Mouse (Mus musculus): Measurements from ENCODE around the gene Gm47995. TPM values are rescaled to one million over a fixed set of nuclear protein-coding genes. Genes with fewer than 3 reads are reported as not detected.
"Not testable (repeated sequence)": the region's sequence is repeated elsewhere in the genome, so short reads cannot be mapped to it uniquely, and the experiment has no call there.

The Gm47995 gene
- polyA plus RNA-seq, 1 experiment from 2014 or later = not detected

DNA sequence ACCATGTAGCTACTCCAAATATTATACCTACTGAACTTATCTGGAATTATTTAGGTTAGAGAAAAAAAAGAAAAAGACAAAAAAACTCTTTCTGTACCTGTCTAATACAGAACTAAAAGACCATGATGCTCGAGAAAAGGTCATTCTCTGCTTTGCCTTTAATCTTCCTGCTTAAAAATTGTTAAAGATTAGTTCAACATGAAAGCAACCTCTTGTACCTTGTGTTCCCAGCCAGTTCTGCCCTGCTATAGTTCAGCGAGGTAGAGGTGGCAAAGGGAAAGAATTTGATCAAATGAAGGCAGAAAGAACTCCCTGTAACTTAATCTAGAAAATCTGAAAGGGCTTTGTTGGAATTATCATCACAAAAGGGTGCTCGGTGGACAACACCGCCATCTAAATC is 2.3 kb upstream of the Gm47995 start:
- not testable (repeated sequence) for DNase-seq (ENCODE audit: extremely low spot score, low spot score); H3K4me3 ChIP-seq
- WGBS = 69% methylated on average over 4 of the region's 4 CpGs

DNA sequence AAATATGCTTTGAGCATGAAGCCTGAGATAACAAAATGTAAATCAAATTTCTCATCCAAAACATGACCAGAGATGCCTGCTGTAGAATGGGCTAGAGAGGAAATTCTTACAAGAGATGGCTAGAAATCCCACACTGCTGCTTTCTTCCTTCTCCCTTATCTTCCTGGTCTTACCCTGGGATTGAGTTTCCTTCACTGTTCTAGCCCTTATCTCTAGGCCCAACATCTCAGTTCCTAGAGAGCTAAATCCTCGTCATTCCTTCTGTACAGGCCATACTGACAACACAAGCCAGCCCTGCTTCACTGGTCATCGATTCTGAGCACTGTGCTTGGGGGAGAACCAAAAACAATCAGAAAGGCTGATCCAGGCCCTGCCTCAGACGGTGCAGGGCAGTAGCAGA is 1.6 kb upstream of the Gm47995 start:
- 82% methylated on average over 3 of the region's 3 CpGs for WGBS
- not testable (repeated sequence) for H3K27me3 ChIP-seq (ENCODE audit: poor library complexity, severe bottlenecking); DNase-seq (ENCODE audit: extremely low spot score, low spot score); H3K4me3 ChIP-seq; H3K27ac ChIP-seq; H3K4me1 ChIP-seq; H3K9me3 ChIP-seq; H3K36me3 ChIP-seq (replicated peaks)

More for the DNA sequence above, 2.3 kb upstream of the Gm47995 start:
- not testable (repeated sequence) for H3K36me3 ChIP-seq (replicated peaks); H3K4me1 ChIP-seq; H3K27ac ChIP-seq; H3K9me3 ChIP-seq; H3K27me3 ChIP-seq (ENCODE audit: poor library complexity, severe bottlenecking)

DNA sequence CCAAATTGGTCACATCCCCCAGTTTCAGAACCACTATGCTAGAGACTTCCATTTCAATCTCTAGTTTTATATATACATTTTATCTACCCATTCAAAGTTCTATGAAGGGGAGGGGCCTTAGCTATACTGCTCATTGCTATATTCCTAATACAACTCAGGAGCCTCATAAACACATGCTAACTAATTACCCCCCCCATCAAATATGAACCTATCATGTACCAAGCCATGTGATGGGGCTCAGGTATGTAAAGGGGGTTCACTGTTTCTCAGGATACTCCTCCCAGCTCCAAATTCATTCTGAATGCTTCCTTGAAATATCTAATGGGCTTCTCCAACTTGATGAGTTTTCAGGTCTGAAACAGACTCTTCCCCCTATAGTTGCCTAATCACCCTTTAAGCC is 2.4 kb downstream of the Gm47995 start:
- H3K4me3 ChIP-seq; H3K36me3 ChIP-seq (replicated peaks); H3K4me1 ChIP-seq; DNase-seq (ENCODE audit: extremely low spot score, low spot score); H3K27me3 ChIP-seq (ENCODE audit: poor library complexity, severe bottlenecking); H3K27ac ChIP-seq; H3K9me3 ChIP-seq: not testable (repeated sequence)

DNA sequence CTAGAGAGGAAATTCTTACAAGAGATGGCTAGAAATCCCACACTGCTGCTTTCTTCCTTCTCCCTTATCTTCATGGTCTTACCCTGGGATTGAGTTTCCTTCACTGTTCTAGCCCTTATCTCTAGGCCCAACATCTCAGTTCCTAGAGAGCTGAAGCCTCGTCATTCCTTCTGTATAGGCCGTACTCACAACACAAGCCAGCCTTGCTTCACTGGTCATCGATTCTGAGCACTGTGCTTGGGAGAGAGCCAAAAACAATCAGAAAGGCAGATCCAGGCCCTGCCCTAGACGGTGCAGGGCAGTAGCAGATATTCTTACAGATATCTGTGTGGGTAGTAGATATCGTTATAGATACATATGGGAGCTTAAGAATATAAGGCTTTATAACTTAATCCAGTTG is 4.5 kb downstream of the Gm47995 start:
- WGBS = 97% methylated on average over 4 of the region's 5 CpGs
- not testable (repeated sequence) for H3K4me1 ChIP-seq

DNA sequence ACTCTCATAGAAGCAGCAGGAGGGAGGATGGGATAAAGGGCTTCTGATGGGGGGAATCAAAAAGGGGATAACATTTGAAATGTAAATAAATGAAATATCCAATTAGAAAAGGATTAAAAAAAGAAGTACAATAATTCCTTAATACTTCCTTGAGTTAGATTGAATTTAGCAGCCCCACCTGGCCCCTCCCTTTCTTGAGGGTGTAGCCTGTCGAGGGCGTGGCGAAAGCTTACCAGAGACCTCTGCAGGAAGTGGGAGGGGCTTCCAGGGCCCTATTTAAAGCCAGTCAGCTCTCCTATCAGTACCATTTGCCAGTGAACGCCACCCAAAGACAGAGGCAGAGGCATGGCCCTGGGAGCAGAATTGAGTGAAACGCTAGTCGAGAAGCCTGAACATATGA is 5.6 kb downstream of the Gm47995 start, which contains the start of gene 3110040M04Rik:
TSS of gene 3110040M04Rik (plus strand) at position 304 of the 400 bp plus-strand sequence.
- WGBS = no CpG with 5 or more reads among the region's 6 CpGs

More for the DNA sequence above, 4.5 kb downstream of the Gm47995 start:
- H3K27me3 ChIP-seq (ENCODE audit: poor library complexity, severe bottlenecking); H3K4me3 ChIP-seq; H3K9me3 ChIP-seq; DNase-seq (ENCODE audit: extremely low spot score, low spot score); H3K36me3 ChIP-seq (replicated peaks); H3K27ac ChIP-seq: not testable (repeated sequence)

DNA sequence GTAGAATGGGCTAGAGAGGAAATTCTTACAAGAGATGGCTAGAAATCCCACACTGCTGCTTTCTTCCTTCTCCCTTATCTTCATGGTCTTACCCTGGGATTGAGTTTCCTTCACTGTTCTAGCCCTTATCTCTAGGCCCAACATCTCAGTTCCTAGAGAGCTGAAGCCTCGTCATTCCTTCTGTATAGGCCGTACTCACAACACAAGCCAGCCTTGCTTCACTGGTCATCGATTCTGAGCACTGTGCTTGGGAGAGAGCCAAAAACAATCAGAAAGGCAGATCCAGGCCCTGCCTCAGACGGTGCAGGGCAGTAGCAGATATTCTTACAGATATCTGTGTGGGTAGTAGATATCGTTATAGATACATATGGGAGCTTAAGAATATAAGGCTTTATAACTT is 10.2 kb downstream of the Gm47995 start:
- H3K27ac ChIP-seq = not testable (repeated sequence)
- 91% methylated on average over 4 of the region's 5 CpGs for WGBS

More for the DNA sequence above, 5.6 kb downstream of the Gm47995 start, which contains the start of gene 3110040M04Rik:
- not testable (repeated sequence) for H3K27me3 ChIP-seq (ENCODE audit: poor library complexity, severe bottlenecking); H3K36me3 ChIP-seq (replicated peaks); H3K27ac ChIP-seq; DNase-seq (ENCODE audit: extremely low spot score, low spot score); H3K4me3 ChIP-seq; H3K4me1 ChIP-seq; H3K9me3 ChIP-seq

DNA sequence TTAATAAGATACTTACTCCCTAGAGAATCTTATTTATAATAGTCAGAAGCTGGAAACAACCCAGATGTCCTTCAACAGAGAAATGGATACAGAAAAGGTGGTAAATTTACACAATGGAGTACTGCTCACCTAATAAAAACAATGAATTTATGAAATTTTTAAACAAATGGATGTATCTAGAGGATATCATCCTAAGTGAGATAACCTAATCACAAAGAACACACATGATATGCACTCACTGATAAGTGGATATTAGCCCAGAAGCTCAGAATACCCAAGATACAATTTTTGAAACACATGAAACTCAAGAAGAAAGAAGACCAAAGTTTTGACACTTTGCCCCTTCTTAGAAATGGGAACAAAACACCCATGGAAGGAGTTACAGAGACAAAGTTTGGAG is 10.7 kb downstream of the Gm47995 start:
- H3K27ac ChIP-seq; H3K9me3 ChIP-seq; H3K36me3 ChIP-seq (replicated peaks); H3K4me3 ChIP-seq; H3K4me1 ChIP-seq; DNase-seq (ENCODE audit: extremely low spot score, low spot score); H3K27me3 ChIP-seq (ENCODE audit: poor library complexity, severe bottlenecking): not testable (repeated sequence)

More for the DNA sequence above, 10.2 kb downstream of the Gm47995 start:
- H3K27me3 ChIP-seq (ENCODE audit: poor library complexity, severe bottlenecking); H3K4me1 ChIP-seq; H3K36me3 ChIP-seq (replicated peaks); H3K9me3 ChIP-seq; DNase-seq (ENCODE audit: extremely low spot score, low spot score); H3K4me3 ChIP-seq: not testable (repeated sequence)

DNA sequence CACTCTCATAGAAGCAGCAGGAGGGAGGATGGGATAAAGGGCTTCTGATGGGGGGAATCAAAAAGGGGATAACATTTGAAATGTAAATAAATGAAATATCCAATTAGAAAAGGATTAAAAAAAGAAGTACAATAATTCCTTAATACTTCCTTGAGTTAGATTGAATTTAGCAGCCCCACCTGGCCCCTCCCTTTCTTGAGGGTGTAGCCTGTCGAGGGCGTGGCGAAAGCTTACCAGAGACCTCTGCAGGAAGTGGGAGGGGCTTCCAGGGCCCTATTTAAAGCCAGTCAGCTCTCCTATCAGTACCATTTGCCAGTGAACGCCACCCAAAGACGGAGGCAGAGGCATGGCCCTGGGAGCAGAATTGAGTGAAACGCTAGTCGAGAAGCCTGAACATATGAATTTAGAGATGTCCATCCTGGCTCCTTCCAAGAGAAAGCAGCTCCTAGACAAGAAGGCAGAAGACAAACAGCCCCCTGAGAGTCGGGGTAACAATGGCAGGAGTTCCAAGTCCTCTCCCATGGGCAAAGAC is 11.6 kb downstream of the Gm47995 start, which contains the start of gene Gm47996:
TSS of gene Gm47996 (plus strand) at position 308 of the 532 bp plus-strand sequence.
- H3K27me3 ChIP-seq (ENCODE audit: poor library complexity, severe bottlenecking); H3K4me1 ChIP-seq; DNase-seq (ENCODE audit: extremely low spot score, low spot score); H3K4me3 ChIP-seq; H3K9me3 ChIP-seq; H3K27ac ChIP-seq; H3K36me3 ChIP-seq (replicated peaks): not testable (repeated sequence)
- WGBS = 86% methylated on average over 5 of the region's 8 CpGs

DNA sequence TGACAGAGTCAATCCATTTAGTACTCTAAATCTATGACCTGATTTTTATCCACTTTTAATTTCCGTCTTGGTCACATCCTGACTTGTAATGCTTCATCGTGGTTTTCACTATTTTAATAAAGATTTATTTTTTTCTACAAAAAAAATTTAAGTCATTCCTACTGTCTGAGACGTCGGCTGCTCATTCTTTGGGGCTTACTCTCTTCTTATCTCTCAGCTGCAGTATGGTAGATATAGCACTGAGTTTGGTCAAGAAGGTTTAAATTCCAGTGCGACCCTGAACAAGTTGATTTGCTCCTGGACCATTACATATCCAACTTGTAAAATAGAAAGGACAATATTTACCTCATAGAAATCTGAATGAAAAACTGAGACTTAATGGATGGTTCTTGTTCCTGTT is 13.4 kb downstream of the Gm47995 start:
- 90% methylated on average over 5 of the region's 5 CpGs for WGBS
- H3K9me3 ChIP-seq; DNase-seq (ENCODE audit: extremely low spot score, low spot score); H3K36me3 ChIP-seq (replicated peaks); H3K4me3 ChIP-seq; H3K27me3 ChIP-seq (ENCODE audit: poor library complexity, severe bottlenecking); H3K4me1 ChIP-seq; H3K27ac ChIP-seq: not testable (repeated sequence)

DNA sequence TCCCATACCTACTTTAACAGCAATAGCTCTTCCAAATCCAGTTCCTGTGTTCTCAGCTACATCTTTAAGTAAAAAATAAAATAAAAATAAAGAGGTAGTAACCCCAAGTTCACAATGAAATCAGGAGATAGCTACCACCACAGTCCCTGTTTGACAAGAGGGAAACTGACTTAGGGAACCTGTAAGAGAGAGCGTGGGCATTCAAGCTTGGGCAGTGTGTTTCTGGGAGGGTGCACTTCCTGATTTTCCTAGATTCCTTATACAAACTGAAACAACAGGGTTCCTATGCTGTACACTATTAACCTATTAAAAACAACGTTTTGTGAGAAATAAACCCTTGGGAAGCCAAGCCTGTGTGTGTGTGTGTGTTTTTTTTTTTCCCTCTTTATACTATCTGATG is 16.6 kb downstream of the Gm47995 start:
- no peaks in the 10 kb centered on the region for H3K4me1 ChIP-seq
- H3K4me3 ChIP-seq = no peak overlapping the region
- H3K36me3 ChIP-seq (replicated peaks) = no peaks in the 10 kb centered on the region
- DNase-seq (ENCODE audit: extremely low spot score, low spot score) = no peak
- H3K27ac ChIP-seq = no peak overlapping the region
- no peaks in the 10 kb centered on the region for H3K27me3 ChIP-seq (ENCODE audit: poor library complexity, severe bottlenecking)
- 76% methylated on average over 2 of the region's 2 CpGs for WGBS
- H3K9me3 ChIP-seq = no peaks in the 10 kb centered on the region

DNA sequence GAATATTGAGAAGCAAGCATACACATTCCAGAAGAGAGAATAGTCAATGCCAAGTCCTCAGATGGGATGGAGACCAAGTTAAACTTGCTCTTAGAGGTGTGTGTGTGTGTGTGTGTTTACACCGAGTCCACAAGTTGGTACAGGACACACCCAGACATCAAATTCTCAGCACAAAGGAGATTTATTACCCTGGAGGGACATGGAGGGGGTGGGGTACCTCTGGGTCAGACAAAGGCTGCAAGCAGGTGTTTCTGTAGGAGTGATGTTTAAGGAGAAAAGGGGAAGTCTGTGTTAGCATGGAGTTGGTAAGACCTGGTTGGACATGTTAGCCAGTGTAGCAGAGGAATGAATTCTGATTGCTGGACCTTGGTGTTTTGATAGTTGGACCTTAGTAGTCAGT is 17.7 kb downstream of the Gm47995 start:
- H3K4me1 ChIP-seq = no peaks in the 10 kb centered on the region
- no peaks in the 10 kb centered on the region for H3K27me3 ChIP-seq (ENCODE audit: poor library complexity, severe bottlenecking)
- no peak for DNase-seq (ENCODE audit: extremely low spot score, low spot score)
- H3K27ac ChIP-seq = no peak overlapping the region
- no peaks in the 10 kb centered on the region for H3K36me3 ChIP-seq (replicated peaks)
- 84% methylated on average over 1 of the region's 1 CpGs for WGBS
- no peaks in the 10 kb centered on the region for H3K9me3 ChIP-seq
- H3K4me3 ChIP-seq = no peak overlapping the region

DNA sequence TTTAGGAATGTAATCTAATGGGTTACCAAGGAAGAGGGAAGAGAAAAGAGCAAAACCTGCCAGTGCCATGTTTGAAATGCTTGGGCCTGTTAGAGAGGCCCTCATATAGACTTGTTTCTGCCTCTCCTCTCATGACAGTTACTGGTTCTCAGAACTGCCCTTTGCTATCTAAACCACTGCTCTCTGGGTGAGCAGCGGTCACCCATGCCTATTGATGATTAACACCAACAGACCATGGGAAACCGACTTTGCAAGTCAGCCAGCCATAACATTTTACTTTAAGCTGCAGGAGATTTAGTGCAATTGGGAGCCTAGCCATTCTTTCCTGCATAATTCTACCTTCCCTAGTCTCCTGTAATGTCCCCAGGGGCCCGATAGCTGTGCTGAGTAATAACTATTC is 18.2 kb downstream of the Gm47995 start:
- Histone ChIP-seq H3K27ac (no peak overlapping the region), H3K4me1 (no peaks in the 10 kb centered on the region), H3K9me3 (no peaks in the 10 kb centered on the region), H3K27me3 (ENCODE audit: poor library complexity, severe bottlenecking) (no peaks in the 10 kb centered on the region), H3K36me3 (replicated peaks) (no peaks in the 10 kb centered on the region), H3K4me3 (no peak overlapping the region)
- WGBS = 78% methylated on average over 3 of the region's 3 CpGs
- DNase-seq (ENCODE audit: extremely low spot score, low spot score) = no peak

DNA sequence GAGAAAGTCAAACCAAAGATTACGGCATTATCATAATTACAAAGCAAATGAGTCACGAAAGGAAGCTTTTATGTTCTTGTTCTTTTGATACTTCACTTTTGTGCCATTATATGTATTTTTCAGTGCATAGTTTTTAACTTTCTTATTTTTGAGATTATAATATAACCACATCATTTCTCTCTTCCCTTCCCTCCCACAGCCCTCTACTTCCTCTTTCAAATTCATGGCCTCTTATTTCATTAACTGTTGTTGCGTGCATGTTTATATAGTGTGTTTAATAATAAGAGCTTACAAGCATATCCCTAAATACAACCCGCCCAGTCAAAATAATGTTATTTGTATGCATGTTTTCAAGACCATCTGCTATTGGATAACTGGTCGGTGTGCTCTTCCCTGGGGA is 20.8 kb downstream of the Gm47995 start:
- 93% methylated on average over 5 of the region's 5 CpGs for WGBS
- H3K4me1 ChIP-seq = no peaks in the 10 kb centered on the region
- no peaks in the 10 kb centered on the region for H3K27me3 ChIP-seq (ENCODE audit: poor library complexity, severe bottlenecking)
- DNase-seq (ENCODE audit: extremely low spot score, low spot score) = no peak
- H3K4me3 ChIP-seq = no peak overlapping the region
- H3K27ac ChIP-seq = no peak overlapping the region
- no peaks in the 10 kb centered on the region for H3K9me3 ChIP-seq
- no peaks in the 10 kb centered on the region for H3K36me3 ChIP-seq (replicated peaks)

DNA sequence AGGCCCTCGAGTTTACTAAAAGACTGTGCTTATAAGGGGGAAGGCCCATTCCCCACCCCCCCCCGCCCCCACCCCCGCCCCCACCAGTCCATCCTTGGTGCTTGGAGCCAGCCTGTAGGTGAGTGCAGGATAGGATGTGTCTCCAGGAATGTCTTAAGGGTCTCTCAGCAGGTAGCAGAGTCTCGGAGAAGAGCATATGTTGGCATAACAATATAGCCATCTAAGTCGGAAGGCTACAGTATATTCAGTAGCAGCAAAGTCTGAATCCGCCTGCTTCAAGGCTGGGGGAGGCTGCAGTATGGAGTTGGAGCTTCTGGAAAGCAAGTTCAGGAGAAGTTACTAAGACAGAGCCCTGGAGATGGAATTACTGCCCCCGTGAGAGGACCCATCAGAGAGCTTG is 21.9 kb downstream of the Gm47995 start:
- DNase-seq (ENCODE audit: extremely low spot score, low spot score) = no peak
- Histone ChIP-seq H3K4me3 (no peak overlapping the region), H3K4me1 (no peaks in the 10 kb centered on the region), H3K9me3 (no peaks in the 10 kb centered on the region), H3K36me3 (replicated peaks) (no peaks in the 10 kb centered on the region), H3K27me3 (ENCODE audit: poor library complexity, severe bottlenecking) (no peaks in the 10 kb centered on the region), H3K27ac (no peak overlapping the region)
- 62% methylated on average over 7 of the region's 7 CpGs for whole genome bisulfite sequencing
